Mouse (Mus musculus) right cerebral cortex, adult 18-20 months (tissue): ENCODE measurements at regions not wholly inside any gene's neighbourhood (a gene's known extent, or its start where the extent isn't known, plus 50 kb on each side); places are given as distances from the start of the nearest gene placed in this dataset.

Source experiments
- DNase-seq: peaks from one replicate; pipeline ENCODE4 v3.0.0; 2022; ENCODE audit warnings: mixed read lengths

DNA sequence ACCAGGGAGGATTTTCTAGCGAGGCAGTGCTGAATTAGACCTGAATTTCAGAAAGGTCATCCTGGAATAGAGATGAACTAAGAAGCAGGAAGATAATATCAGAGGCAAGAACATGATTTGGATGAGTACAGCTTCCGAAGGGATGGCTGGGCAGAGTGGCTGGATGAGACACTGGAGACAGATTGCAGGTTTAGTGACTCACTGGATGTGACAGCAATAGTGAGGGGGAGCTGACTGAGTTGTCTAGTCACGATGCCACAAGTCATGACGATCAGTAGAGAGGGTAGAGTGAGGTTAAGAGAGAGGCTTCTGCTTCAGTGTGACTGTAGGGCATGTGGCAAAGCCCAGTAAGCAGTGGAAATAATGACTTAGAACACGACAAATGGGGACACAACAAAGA, 181.3 kb upstream of the Npy start:
- DNase-seq, result peak; percentile 27

DNA sequence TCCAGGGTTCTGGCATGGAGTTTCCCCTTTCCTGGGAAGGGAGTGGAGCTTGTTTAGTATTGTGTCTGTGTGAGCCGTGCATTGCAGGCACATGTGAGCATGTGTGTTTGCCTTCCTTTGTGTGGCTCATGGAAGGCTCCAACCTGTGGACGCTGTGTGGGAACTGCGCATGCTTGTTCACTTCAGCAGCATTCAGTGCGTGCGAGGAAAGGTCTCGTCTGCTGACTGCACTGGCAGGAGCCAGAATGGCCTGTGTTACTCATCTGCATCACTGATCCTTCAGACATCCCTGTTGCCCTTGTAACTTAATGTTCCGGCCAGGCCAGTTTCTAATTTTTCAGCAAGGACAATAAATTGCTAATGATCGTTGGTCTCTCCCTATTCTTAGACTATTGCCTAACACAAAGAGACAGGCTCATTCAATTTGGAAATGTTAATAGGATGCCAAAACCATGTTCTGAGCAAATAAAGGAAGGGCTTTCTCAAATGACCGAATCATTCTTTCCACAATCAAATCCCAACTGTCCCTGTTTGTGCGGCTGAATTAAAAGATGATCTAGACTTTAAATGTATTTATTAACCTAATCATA, 167.9 kb upstream of the Npy start:
- DNase-seq, result no peak

DNA sequence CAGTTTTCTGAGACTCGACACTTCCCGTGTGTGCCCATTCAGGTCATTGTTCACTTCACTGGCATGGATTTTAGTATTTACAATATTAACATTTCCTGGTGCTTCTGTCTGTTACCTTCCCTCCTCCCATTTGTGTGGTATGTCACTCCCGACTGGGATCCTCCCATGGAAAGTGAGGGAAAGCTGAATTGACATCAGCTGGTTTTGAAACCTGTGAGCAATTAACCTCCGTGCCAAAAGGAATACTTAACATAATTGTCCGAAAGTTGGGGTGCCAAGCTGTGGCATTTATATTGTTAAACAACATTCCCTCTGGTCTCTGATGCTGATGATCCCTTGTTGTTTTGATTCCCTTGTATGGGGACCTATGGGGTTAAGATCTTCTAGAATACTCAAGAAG, 167.3 kb upstream of the Npy start:
- no peak for DNase-seq

DNA sequence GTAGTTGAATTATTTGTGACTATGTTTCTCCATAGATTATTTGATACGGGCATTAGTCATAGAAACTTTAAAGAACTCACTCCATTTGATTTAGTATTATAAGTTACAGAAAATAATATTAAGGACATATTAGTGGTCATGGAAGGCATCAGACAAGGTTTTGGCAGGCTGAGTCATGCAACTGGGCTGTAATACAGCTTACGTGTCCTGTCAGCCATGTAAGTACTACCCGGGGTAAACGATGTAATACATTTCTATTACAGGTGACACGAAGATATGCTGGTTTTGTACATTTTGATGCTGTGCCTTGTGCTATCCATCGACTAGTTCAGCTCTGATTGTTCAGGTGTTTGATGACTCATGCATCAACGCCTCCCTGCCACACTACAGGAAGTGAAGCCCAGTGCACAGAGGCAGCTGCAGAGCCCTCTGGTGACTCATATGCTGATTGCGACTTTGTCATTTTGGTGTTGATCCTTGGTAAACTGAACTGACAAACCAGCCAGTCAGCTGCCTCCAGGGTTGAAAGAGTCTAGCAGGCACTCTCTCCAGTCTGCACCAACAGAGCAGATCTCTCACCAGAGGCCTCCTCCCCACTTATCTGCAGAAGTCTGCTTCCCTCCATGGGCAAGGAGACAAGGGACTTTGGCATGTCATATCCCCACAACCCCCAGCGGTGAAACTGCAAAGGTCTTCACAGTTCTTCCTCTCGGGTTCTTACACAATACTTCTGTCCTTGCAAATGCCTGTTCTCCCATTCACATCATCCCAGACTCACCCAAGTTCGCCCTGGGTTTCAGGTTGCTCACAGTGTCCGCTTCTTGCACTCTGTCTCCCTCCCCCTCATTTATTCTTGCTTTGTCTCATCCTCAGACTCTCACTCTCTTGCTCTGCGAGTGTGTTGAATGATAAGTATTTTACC, 165.9 kb upstream of the Npy start:
- DNase-seq, result peak; percentile 43

DNA sequence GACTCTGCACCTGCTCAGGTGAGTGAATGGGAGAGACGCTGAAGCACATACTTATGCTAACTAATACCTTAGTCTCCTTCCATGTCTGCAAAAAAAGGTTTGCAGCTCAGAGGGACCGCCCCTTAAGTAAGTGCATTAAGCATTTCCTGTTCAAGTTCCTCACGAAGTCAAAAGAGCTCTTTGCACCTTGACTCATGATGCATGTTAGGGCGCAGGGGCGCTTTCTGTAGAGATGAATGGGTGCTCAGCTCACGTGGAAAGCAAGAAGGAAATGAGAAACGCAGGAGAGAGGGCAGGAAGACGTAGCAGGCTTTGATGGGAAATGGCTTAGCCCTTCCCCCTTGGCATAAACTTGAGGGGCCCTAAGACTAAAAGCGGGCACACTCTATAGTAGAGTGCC, 164.5 kb upstream of the Npy start:
- no peak for DNase-seq

DNA sequence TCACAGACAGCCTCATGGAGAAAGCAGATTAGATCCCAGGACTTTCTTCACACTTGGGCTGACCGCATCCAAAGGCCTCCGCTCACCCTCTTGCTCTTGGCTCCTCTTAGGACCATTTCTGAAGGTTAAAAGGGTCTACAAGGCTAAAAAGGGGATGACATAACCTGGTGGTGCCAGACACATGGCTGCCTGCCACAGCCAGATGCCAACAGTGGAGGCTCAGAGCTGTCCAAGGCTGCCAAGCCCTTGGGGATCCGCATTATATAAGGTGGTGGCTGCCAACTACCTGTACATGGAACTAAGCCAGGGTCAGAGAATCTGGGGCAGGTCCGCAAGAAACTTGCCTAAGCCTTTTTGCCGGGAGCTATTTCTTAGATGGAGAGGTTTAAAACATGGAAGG, 151.5 kb upstream of the Npy start:
- no peak for DNase-seq

DNA sequence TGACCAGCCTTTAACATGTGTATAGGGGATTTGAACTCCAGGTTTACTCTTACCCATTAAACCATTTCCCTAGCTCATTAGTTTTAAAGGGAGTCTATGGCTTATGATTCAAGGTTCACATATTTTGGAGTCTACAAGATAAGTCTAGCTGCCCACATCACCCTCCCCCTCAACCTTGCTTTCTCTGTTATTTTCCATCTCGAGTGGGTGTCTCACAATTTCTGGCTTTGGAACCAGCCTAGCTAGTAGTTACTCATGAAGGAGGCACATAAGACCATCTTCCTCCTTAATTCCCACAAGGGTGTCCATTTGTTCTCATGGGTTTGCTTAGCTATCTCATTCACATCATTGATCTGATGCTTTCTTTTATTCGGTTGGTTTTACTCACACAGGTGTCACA, 150.6 kb upstream of the Npy start:
- DNase-seq, result no peak

DNA sequence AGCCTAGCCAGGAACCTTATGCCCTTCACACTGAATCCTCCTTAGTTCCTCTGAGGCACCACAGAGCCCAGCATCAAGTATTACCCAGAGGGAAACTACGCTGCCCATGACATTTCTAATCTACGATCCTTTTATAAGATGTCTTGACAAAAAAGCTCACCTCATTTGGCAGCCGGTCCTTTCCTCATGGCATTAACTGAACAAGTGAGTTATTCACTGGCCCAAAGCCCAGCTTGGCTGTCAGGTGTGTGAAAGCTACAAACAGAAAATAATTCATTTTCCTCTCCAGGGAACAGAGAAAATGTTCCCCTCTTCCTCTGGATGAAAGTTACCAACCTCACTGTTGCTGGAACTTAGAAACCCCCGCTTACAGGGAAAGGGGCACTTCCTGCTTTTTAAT, 135.7 kb upstream of the Npy start:
- no peak for DNase-seq

DNA sequence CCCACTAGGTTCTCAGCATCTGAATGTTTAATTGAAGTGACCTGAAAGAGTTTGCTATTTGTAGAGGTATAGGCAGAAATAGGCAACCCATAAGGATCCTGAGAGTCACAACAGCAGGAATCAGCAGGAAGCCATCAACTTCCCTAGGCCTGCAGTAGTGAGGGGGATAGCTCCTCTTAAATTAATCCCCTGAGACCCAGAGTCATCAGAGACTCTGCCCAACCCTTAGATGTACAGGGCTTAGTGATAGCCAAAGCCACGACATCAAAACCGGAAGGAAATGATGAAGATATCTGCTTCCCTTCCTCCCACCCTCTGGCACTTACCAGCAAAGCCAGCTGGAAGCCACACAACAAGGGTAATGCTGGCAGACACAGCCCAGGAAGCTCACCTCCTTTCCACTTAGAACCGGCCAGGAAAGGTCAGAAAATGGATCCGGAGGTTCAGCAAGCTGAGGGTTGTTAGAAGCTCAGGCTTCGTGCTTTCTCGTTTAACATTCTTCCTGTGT, 130.4 kb upstream of the Npy start:
- no peak for DNase-seq

DNA sequence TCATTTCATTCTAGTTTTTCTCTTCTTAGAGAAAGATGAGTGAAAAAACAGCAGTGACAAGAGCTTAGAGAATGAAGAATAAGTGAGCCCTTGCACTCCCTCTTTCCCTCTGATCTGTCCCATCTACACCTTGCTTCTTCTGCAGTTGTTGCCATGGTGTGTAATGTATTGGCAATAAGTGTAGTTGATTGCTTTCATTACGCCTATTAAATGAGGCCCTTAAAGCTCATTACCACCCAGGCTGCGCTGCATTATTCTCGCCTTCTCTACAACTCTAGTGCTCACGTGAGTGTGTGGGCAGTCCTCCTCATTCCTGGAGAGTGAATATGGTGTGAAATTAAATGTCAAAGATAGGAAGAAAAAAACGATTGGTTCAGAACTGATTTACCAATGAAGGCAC, 127.7 kb upstream of the Npy start:
- no peak for DNase-seq

DNA sequence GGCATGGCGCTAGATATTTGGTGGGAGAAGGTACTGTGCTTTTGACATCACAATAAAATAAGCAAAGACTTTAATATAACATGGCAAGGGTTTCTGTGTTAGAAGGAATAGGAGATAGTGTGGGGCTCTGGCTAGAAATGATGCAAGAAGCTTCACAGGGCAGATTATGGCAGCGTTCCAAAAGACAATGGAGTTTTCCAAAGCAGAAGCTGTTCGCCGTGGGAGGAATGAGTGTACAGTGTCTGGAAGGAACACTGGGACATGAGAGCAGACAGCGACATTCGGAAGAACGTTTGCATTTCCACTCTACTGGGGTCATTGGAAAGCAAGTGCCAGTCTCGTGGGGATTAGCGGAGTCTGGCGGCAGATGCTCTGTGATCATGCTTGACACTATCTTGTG, 125.5 kb upstream of the Npy start:
- DNase-seq, result peak; percentile 55

DNA sequence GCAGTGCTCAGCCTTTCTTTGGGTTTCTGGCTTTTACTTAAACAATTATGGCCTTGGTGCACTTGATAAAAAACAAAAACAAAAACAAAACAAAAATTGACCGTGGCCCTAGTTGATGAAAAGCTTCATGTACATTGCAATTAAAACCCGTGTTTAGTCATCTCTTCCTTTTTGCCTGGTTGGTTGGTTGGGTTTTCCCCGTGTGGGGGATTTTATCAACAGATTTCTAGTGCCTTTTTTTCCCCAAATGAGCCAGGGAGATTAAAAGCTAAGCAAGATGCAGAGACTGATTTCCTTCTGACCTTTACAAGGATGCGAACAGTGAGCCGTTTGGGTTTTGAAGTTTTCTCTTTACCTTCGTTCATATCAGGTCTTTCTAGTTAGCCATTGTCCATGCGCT, 121.1 kb upstream of the Npy start:
- no peak for DNase-seq

DNA sequence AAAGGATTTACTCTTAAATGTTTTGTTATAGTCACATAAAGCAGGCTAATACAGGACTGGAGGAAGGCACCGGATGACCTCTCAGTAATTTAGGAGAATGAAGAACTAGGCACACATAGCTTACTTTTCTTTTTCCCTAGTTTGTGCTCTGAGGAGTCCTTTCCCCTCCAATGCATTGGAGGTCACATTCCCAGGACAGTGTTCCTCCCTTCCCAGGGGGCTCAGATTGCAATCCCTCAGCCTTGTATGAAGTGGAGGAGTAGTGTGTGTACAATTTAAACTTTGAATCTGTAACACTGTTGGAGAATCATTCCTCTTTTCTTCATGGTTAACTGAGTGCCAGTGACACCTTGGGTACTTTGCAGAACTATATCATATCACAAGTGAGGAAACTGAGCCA, 109.5 kb upstream of the Npy start:
- DNase-seq, result no peak

DNA sequence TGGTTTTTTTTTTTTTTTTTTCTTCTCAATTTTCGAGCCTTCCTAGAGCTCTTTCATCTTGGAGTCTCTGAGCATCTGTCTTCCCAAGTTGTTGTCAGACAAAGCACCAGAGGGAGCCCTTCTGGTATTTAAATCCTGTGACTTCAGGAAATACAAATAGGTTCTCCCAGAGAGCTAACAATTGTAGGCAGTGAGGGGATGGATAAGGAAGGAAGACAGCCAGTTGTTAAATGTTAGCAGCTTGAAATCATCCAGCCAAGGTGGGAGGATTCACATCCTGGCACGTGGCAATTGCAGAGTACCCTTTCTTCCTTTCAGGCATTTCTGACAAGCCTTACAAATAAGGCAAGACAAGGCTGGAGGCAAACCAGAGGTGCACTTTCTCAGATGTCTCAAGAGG, 106.0 kb upstream of the Npy start:
- peak; percentile 29 for DNase-seq

DNA sequence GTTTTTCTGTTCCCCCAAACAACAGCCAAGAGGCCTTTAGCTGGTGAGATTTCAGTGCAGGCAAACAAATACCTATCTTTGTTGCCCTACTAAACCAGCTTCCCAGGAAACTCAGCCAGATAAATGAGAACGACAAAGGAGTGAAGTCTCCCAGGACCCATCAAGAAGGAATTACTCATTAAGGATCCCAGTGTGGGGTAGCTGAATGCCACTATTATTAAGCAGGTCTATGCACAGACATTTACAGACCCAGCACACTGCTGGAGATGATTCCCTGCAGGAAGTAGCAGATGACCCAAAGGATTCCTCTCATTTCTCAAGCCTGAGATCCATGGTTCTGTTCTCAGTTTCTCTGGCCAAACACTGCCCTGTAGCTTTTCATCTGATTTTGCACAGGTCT, 105.6 kb upstream of the Npy start:
- DNase-seq, result no peak

DNA sequence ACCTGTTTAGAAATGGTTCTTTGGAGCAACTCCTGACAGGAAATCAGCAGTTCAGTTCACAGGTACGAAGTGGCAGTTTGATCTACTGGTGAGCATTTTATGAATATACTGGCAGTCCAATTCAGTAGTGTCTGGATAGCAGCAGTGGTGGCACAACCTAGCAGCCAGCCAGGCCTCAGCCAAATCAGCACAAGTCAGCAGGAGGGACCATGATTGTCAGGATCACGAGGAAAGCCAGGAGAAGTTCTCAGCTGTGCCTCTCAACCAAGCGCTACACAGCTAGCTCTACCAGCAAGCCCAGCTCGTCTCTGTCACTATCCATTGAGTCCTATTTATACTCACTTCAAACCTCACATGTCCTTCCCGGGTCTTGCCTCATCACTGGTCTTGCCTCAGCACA, 89.3 kb upstream of the Npy start:
- no peak for DNase-seq

DNA sequence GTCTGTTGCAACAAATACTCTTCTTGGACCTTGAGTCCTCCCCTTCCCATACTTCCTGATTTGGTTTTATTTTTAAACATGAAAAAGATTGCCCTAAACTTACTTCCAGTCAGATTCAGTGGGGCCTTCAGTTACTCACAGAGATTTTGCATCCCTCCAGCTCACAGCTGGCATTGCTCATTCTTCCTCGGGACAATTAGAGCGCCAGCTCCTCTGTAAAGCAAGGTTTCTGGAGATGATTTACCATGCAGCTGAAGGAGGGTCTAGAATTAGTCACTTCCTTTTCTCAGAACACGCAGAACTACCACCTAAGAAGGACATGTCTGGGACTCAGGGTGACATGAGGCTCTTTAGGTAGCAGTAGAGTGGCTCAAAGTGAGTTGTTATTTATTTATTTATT, 79.4 kb upstream of the Npy start:
- no peak for DNase-seq

DNA sequence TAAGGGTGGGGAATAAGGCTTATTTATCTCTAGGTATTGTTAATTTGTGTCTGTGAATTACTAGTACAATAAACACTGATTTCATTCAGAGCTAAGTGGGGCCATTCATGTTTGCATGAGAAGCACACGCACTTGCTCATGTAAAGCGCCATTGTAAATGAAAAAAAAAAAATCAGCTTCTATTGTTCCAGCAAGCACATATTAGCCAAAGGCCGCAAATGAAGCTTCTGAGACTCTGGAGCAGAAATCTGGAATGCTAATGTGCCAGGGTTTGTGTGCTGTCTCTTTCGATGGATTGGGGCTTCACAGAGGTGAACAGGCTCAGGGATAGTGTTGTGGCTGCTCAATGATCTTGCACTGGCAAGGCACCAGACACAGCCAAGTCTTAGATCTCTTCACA, 77.2 kb upstream of the Npy start:
- no peak for DNase-seq

DNA sequence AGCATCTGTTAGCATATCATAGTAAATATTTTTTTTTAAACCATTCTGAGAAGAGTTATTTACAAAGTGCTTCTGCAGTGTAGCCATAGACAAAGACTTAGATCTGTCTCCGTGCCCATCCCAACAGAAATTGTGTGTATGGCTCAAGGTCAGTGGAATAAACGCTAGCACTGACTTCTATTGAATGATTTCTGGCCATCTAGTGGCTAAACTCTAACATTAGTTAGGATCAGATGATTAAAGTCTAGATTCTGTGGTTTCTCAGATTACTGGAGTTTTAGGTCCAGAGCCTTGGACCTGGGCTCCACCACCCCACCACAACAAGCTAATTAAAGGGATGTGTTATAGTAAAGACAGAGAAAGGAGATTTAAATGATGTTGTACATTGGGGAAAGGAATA, 72.0 kb upstream of the Npy start:
- no peak for DNase-seq

DNA sequence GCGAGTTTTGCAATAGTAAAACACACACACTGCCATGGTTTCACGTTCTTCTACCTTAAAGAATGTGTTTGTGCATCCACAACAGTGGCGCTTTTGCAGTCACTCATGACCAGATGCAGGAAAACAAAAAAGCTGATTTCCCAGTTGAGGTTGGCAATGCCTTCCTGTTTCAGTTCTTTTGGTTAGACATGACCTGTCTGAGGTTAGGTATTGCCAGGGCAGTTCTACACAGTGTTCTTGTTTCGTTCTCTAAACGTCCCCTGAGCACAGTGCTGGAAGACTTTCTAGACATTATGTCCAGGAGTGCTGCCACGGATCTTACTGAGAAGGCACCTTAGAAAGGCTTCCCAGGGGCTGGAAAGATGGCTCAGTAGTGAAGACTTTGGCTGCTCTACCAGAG, 62.9 kb upstream of the Npy start:
- DNase-seq, result no peak

DNA sequence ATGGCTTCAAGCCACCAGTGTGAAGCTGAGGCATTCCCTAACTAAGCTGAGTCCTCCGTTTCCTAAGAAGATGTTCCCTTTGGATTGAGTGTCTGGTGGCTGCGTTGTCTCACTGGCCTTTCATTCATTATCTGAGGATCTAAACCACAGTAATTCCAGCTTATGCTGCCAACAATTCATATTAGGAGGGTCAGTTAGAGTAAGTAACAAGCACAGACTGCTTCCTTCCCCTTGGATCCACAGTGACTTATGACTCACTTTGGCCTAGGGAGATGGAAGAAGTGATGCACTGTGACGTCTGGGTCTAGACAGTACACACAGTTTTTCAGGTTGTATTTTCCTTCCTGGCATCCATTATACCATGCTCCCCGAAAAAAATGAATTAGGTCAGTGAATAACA, 57.8 kb upstream of the Npy start:
- no peak for DNase-seq

DNA sequence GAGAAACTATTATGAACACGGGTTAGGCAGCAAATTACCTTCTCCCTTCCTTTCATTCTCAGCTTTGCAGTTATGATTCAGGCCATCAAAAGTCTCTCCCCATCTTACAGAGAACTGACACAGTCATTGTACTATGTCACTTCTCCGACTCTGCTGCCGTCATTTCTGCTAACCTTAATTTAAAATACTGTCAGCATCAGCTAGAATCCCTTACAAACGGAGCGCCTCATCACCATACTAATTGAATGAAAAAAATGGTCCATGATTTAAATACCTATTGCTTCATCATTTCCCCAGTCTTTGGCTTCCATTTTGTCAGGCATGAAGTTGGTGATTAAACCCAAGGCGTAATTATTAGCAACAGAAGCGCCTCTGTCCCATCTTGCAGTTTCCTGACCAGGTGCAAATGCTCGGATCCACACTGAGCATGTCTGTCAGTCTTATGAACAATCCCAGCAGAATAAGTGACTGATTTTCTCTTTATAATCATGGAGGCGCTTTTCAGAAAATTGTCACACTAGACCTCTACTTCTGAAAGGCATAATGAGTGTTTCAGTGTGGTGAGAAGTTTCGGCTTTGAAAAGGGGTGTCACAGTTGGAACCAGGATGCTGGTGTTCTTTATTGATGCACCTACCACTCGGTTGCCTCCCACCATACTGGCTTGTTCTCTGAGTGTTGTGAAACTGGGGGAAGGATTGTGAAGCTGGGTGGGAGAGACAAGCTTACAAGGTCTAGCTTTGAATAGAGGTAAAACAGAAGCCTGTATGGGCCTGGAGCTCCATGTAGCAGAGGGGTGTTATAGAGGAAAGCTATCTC, 52.4 kb upstream of the Npy start:
- no peak for DNase-seq
